Mouse (Mus musculus) thymus, adult 2 months (tissue): ENCODE results near the gene Tmem11.

Source experiments
- CTCF ChIP-seq: fragments of 200-500 bp; IDR thresholded peaks from 2 replicates; pipeline ENCODE4 v1.5.1; 2012; ENCODE audit warnings: mild to moderate bottlenecking, control low read depth, low read length, moderate library complexity, borderline replicate concordance; ENCODE audit not compliant: control insufficient read depth, poor library complexity, insufficient read depth; ENCODE audit errors: extremely low read depth
- POLR2A ChIP-seq: fragments of 200-500 bp; IDR thresholded peaks from 2 replicates; pipeline ENCODE4 v1.6.1; 2012; ENCODE audit warnings: mild to moderate bottlenecking, low read length, control low read depth, moderate library complexity; ENCODE audit not compliant: control insufficient read depth, poor library complexity, insufficient read depth; ENCODE audit errors: extremely low read depth

DNA sequence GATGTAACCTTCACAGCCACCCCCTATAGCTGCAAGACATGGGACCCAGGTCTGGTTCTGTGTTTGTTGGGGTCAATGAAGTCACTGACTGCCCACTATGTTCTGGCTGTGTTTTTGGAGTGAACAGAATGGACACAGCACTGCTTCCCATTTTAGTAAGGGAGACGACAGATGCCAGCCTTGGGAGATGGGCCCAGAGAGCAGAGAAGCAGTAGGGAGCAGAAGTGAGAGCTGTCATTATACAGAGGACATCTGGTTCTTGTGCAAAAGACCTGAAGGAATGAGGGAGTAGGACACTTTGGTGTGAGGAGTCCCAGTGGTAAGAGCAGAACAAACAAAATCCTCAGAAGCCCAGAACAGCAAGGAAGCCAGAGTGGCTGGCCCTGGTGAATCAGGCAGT, 30.6 kb upstream of the Tmem11 start:
- TF ChIP-seq CTCF (no peak), POLR2A (no peak)
